Mouse (Mus musculus) kidney, postnatal 0 days (tissue): ENCODE data around the gene Rfx3. TPM values are rescaled to one million over a fixed set of nuclear protein-coding genes. Genes with fewer than 3 reads are reported as not detected.

Experiments
- ATAC-seq: fragments of 200-750 bp; cut with Nextera tagmentation; replicated peaks from 2 replicates; pipeline ENCODE4 v1.8.0; 2017; ENCODE audit warnings: low read depth, moderate number of reproducible peaks, moderate TSS enrichment, moderate library complexity; ENCODE audit not compliant: low FRiP score
- DNase-seq: peaks from one replicate; pipeline ENCODE4 v3.0.0-alpha.2; 2016; ENCODE audit warnings: low spot score
- H3K27ac ChIP-seq: fragments of 300-500 bp; sonication (generic); 2 replicates; pipeline ENCODE4 v1.5.1; 2014; ENCODE audit warnings: mild to moderate bottlenecking
- H3K27me3 ChIP-seq: fragments of 300-500 bp; sonication (generic); 2 replicates; pipeline ENCODE4 v1.6.1; 2014; ENCODE audit warnings: low read length, mixed read lengths; ENCODE audit not compliant: insufficient read depth
- H3K36me3 ChIP-seq: fragments of 300-500 bp; sonication (generic); 2 replicates; pipeline ENCODE4 v1.6.1; 2014; ENCODE audit warnings: low read length, mixed read lengths; ENCODE audit not compliant: insufficient read depth
- H3K4me1 ChIP-seq: fragments of 300-500 bp; sonication (generic); replicated peaks from 2 replicates; pipeline ENCODE4 v1.6.1; 2014; ENCODE audit warnings: antibody characterized with exemption, low read length, mixed read lengths; ENCODE audit not compliant: insufficient read depth
- H3K4me2 ChIP-seq: fragments of 300-500 bp; sonication (generic); 2 replicates; pipeline ENCODE4 v1.6.1; 2014; ENCODE audit warnings: mild to moderate bottlenecking, low read length, moderate library complexity, mixed read lengths
- H3K4me3 ChIP-seq: fragments of 300-500 bp; sonication (generic); replicated peaks from 2 replicates; pipeline ENCODE4 v1.5.1; 2014; ENCODE audit warnings: low read depth, low read length
- H3K9ac ChIP-seq: fragments of 300-500 bp; sonication (generic); 2 replicates; pipeline ENCODE4 v1.6.1; 2014; ENCODE audit warnings: low read depth, low read length
- H3K9me3 ChIP-seq: fragments of 300-500 bp; sonication (generic); replicated peaks from 2 replicates; pipeline ENCODE4 v1.6.1; 2016; ENCODE audit warnings: low read length, inconsistent platforms, mixed read lengths
- CTCF ChIP-seq: IDR thresholded peaks from 2 replicates; pipeline ENCODE4 v1.5.1; 2016; ENCODE audit warnings: antibody characterized with exemption, low read depth, mild to moderate bottlenecking, moderate library complexity
- WGBS: fragments of 180-500 bp; shearing (Covaris S2); extraction: QIAGEN DNeasy Blood & Tissue Kit; methylation state at CpG from one replicate; pipeline ENCODE4 v1.1.7; 2014; 5-methylcytosine and 5-hydroxymethylcytosine counted together
- polyA plus RNA-seq: library from polyadenylated mRNA; unstranded; fragments of >200 nt; fragmentation: Nextera tagmentation; extraction: Ambion mirVana; gene quantifications from 2 replicates; pipeline ENCODE4 v1.2.1, GENCODE M21; 2015

The Rfx3 gene
- 5.6 and 6.4 TPM in 2 replicates for polyA plus RNA-seq

GRCm38 (mm10) chr19:28010471-28011395, at the start of gene Rfx3:
Rfx3 (minus strand) TSS chr19:28011166.
- peak; percentile 94 for DNase-seq
- Histone ChIP-seq H3K4me3 (peak within 1 kb of the TSS; percentile 98), H3K9me3 (no peaks in the 10 kb centered on the region), H3K36me3 (no peaks in the 10 kb centered on the region), H3K27me3 (no peaks in the 10 kb centered on the region), H3K4me1 (no peaks in the 10 kb centered on the region; the same call in 1 of the 2 replicates), H3K9ac (peak within 1 kb of the TSS; percentile 92), H3K27ac (peak within 1 kb of the TSS; percentile 100), H3K4me2 (peak within 1 kb of the TSS; percentile 71)
- TF ChIP-seq CTCF = no peak
- WGBS = under 1% methylated on average over 72 of the region's 78 CpGs
- ATAC-seq = peak; percentile 88

GRCm38 (mm10) chr19:28052058-28052457, 41.1 kb upstream of the Rfx3 start:
- no peak overlapping the region for H3K4me3 ChIP-seq
- ATAC-seq = no peak
- H3K27me3 ChIP-seq = no peaks in the 10 kb centered on the region
- no peak overlapping the region for H3K9ac ChIP-seq
- H3K36me3 ChIP-seq = no peaks in the 10 kb centered on the region
- no peak overlapping the region for H3K27ac ChIP-seq
- WGBS = 24% methylated on average over 1 of the region's 1 CpGs
- no peak for TF ChIP-seq CTCF
- no peak for DNase-seq
- no peak overlapping the region for H3K4me2 ChIP-seq
- H3K4me1 ChIP-seq = no peaks in the 10 kb centered on the region
- H3K9me3 ChIP-seq = no peaks in the 10 kb centered on the region

GRCm38 (mm10) chr19:28051571-28051970, 40.6 kb upstream of the Rfx3 start:
- Histone ChIP-seq H3K4me1 (no peaks in the 10 kb centered on the region), H3K9me3 (no peaks in the 10 kb centered on the region), H3K4me3 (no peak overlapping the region), H3K36me3 (no peaks in the 10 kb centered on the region), H3K4me2 (no peak overlapping the region), H3K27ac (no peak overlapping the region), H3K9ac (no peak overlapping the region), H3K27me3 (no peaks in the 10 kb centered on the region)
- WGBS = 55% methylated on average over 5 of the region's 5 CpGs
- no peak for TF ChIP-seq CTCF
- ATAC-seq (no peak), DNase-seq (no peak)

- H3K9ac ChIP-seq = no peak overlapping the region
- H3K27ac ChIP-seq = no peak overlapping the region
- ATAC-seq (no peak), DNase-seq (no peak)
- H3K4me1 ChIP-seq = no peaks in the 10 kb centered on the region
- TF ChIP-seq CTCF = no peak
- 58% methylated on average over 4 of the region's 4 CpGs for WGBS
- no peaks in the 10 kb centered on the region for H3K36me3 ChIP-seq
- no peaks in the 10 kb centered on the region for H3K9me3 ChIP-seq
- H3K4me2 ChIP-seq = no peak overlapping the region
- no peak overlapping the region for H3K4me3 ChIP-seq
- H3K27me3 ChIP-seq = no peaks in the 10 kb centered on the region
Measured at GRCm38 (mm10) chr19:28049280-28049679, 38.3 kb upstream of the Rfx3 start.

GRCm38 (mm10) chr19:28046806-28047205, 35.8 kb upstream of the Rfx3 start:
- Histone ChIP-seq H3K27ac (no peak overlapping the region), H3K27me3 (no peaks in the 10 kb centered on the region), H3K4me1 (no peaks in the 10 kb centered on the region), H3K36me3 (no peaks in the 10 kb centered on the region), H3K9ac (no peak overlapping the region), H3K4me3 (no peak overlapping the region), H3K4me2 (no peak overlapping the region), H3K9me3 (no peaks in the 10 kb centered on the region)
- 81% methylated on average over 5 of the region's 5 CpGs for whole genome bisulfite sequencing
- no peak for TF ChIP-seq CTCF
- DNase-seq = no peak
- no peak for ATAC-seq

GRCm38 (mm10) chr19:28044950-28045349, 34.0 kb upstream of the Rfx3 start:
- H3K27ac ChIP-seq = no peak overlapping the region
- H3K27me3 ChIP-seq = no peaks in the 10 kb centered on the region
- no peak overlapping the region for H3K9ac ChIP-seq
- no peak overlapping the region for H3K4me3 ChIP-seq
- TF ChIP-seq CTCF = no peak
- no peaks in the 10 kb centered on the region for H3K9me3 ChIP-seq
- DNase-seq (no peak), ATAC-seq (no peak)
- 79% methylated on average over 5 of the region's 5 CpGs for WGBS
- H3K4me2 ChIP-seq = no peak overlapping the region
- no peaks in the 10 kb centered on the region for H3K4me1 ChIP-seq
- no peaks in the 10 kb centered on the region for H3K36me3 ChIP-seq
